Mouse (Mus musculus): ENCODE measurements around the gene Inka2. TPM values are rescaled to one million over a fixed set of nuclear protein-coding genes. Genes with fewer than 3 reads are reported as not detected.

The Inka2 gene
- polyA plus RNA-seq, 1 experiment from 2014 or later = 1.3 TPM

DNA sequence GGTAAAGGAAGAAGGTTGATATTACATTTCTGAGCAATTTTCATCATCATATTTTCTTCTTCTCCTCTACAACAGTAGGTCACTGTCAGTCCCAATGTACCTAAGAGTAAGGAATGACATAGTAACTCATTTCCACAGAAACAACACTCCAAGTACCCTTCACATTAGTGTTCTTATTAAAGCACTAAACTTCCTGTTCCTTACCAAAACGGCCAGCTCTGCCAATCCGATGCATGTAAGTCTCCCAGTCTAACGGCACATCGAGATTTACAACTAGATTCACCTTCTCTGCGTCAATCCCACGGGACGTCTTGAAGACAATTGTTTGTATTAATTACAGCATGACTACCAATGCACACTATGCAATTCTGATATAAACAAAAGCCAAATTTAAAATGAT, 24.1 kb upstream of the Inka2 start:
- ATAC-seq (ENCODE audit: low FRiP score, low read depth) = no peak
- Histone ChIP-seq H3K27me3 (no peaks in the 10 kb centered on the region), H3K9ac (replicated peaks) (no peak overlapping the region), H3K36me3 (peaks cover 57% of the 10 kb centered on the region), H3K4me2 (replicated peaks) (no peak overlapping the region), H3K4me1 (no peaks in the 10 kb centered on the region), H3K27ac (replicated peaks) (no peak overlapping the region), H3K9me3 (no peaks in the 10 kb centered on the region), H3K4me3 (no peak overlapping the region)
- WGBS = 96% methylated on average over 7 of the region's 7 CpGs

DNA sequence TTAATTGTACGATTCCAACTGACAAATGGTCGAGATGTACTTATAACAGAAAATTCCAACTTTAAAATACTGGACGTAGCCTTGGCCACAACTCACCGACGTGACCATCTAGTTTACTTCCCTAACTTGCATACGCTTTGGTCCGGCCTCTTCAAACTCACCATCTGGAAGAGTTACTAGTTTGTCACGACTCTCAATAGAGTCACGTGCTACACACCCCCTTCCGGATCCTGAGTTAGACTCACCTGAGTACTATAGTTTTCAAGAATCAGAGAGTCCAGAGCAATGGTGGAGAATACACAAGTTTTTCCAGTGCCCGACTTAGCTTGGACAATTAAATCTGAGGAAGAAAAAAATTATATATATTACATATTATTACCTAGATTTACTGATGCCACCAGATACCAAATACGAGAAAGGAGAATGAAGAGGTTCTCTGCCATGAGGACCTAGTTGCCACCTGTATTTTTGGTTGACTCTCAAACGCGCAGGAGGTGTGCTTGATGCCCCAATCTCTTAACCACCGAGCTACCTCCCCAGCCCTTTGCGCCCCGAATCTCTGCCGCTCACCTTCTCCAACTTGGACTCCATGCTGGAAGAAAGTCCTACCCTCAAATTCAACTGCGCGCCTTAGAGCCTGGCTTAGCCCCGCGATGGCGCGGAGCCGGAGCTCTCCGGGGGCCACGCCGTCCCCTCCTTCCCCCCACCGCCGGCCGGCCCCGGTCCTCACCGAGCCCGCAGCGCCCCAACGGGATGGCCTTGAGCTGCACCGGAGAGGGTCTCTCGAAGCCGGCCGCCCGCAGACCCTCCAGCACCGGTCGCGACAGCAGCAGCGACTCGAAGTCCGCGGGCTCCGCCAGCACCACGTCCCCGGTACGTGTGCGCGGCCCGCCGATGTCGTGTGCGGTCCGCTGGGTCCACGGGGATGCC, 17.7 kb upstream of the Inka2 start:
- Histone ChIP-seq H3K4me3 (peak overlapping the region; percentile 94), H3K4me2 (replicated peaks) (peak overlapping the region; percentile 64), H3K27me3 (no peaks in the 10 kb centered on the region), H3K27ac (replicated peaks) (peak overlapping the region; percentile 75), H3K4me1 (peaks cover 9% of the 10 kb centered on the region), H3K36me3 (peaks cover 25% of the 10 kb centered on the region; the same call in 1 of the 2 replicates), H3K9ac (replicated peaks) (peak overlapping the region; percentile 94), H3K9me3 (no peaks in the 10 kb centered on the region)
- ATAC-seq (ENCODE audit: low FRiP score, low read depth) = no peak; the same call in 1 of the 2 replicates
- 11% methylated on average over 58 of the region's 60 CpGs for WGBS

DNA sequence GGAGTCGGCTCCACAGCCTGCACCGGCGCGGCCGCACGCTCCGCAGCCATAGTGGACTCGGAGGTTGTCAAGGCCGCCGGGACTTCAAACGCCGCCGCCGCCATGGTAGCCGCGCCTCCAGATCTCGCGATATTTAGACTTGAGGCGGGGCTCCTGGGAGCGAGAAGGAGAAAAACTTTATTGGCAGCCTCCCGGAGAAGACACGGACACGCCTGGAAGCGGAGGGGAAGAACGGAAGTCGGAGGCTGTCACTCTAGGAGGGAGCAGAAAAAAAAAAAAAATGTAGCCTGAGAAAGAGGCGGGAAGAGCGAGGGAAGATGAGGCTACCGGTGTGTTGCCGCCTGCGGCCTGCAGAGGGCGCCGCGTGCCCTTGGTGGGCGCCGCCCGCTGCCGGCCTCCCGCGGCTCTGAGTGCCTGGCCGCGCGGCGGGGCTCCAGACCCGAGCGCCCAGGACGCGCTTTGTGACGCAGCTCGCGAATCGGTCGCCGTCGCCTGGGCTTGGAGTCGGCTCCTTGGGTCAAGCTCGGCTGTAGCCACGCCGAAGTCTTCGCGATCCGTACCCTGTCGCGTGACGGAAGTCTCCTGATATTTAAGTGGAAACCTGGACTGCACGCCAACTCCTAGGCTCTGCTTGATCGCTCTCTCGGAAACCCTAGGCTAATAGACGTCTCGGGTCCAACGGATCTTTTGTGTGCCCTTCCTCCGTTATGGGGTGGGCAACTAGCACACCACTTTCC, 16.9 kb upstream of the Inka2 start, which contains the start of gene Ddx20:
TSS of gene Ddx20 (minus strand) at position 251 of the 737 bp plus-strand sequence.
- Histone ChIP-seq H3K27me3 (no peaks in the 10 kb centered on the region), H3K36me3 (peaks cover 21% of the 10 kb centered on the region; the same call in 1 of the 2 replicates), H3K4me3 (peak within 1 kb of the TSS; percentile 94), H3K4me2 (replicated peaks) (peak within 1 kb of the TSS; percentile 64), H3K9ac (replicated peaks) (peak within 1 kb of the TSS; percentile 94), H3K27ac (replicated peaks) (peak within 1 kb of the TSS; percentile 75), H3K4me1 (peaks cover 9% of the 10 kb centered on the region), H3K9me3 (no peaks in the 10 kb centered on the region)
- under 1% methylated on average over 69 of the region's 72 CpGs for WGBS
- ATAC-seq (ENCODE audit: low FRiP score, low read depth) = peak; percentile 96

DNA sequence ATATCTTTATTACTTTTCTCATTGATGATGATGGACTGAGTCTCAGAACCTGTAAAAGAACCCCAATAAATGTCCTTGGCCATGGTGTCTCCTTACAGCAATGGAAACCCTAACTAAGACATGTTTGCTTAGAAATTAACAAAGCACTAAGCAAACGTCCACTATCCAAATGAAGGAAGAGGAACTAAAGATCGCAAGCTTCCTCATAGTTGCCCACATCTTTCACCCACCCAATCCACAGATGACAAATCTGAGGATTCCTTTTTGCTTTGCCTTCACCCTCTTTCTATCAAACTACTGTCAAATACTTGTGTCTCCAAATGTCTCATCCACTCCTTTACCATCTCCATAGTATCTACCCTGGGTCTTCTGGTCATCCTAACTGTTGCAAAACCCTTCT, 15.9 kb upstream of the Inka2 start:
- H3K9ac ChIP-seq (replicated peaks) = no peak overlapping the region
- WGBS = 89% methylated on average over 2 of the region's 2 CpGs

DNA sequence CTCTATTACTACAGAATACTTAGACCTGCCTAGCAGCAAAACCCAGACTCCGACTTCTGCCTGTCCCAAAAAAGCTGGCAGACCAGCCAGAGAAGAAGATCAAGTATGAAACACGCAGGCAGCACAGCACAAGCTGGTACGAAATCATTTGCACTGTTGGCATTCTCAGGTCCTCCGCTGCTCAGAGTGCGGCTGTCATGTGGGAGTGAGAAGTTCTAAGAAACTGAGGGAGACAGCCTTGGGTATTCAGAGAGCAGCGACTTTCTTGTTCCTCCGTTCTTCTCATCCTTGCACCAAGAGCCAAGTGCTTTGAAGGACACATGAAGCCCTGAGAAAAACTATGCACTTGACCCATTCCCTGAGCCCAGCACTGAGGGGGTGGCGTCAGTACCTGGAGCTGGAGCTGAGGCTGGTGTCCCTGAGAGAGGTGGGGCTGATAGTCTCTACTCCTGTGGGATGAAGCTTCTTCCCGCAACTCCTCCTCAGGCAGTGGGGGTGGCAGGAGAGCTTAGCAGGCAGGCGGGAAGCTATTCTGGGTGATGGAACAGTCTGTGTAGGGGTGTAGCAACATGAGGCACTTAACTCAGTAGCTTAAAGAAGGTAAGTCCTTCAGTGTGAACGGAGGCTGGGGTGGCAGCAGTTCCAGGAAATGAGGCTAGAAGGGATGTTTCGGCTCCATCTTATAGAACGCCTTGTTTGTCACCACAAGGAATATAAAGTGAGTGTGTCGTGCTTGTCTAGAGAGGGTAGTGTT, 10.9 kb upstream of the Inka2 start:
- H3K27me3 ChIP-seq = peaks cover 30% of the 10 kb centered on the region
- ATAC-seq (ENCODE audit: low FRiP score, low read depth) = no peak
- H3K4me2 ChIP-seq (replicated peaks) = no peak overlapping the region
- peaks cover 26% of the 10 kb centered on the region for H3K4me1 ChIP-seq
- H3K9ac ChIP-seq (replicated peaks) = no peak overlapping the region
- no peak overlapping the region for H3K27ac ChIP-seq (replicated peaks)
- no peak overlapping the region for H3K4me3 ChIP-seq
- no peaks in the 10 kb centered on the region for H3K36me3 ChIP-seq
- WGBS = 79% methylated on average over 14 of the region's 14 CpGs
- no peaks in the 10 kb centered on the region for H3K9me3 ChIP-seq

More for the DNA sequence above, 15.9 kb upstream of the Inka2 start:
- no peak for ATAC-seq (ENCODE audit: low FRiP score, low read depth)
- Histone ChIP-seq H3K27ac (replicated peaks) (no peak overlapping the region), H3K4me3 (no peak overlapping the region), H3K4me1 (peaks cover 9% of the 10 kb centered on the region), H3K36me3 (peaks cover 11% of the 10 kb centered on the region; the same call in 1 of the 2 replicates), H3K9me3 (no peaks in the 10 kb centered on the region), H3K4me2 (replicated peaks) (no peak overlapping the region), H3K27me3 (peaks cover 9% of the 10 kb centered on the region; the same call in 1 of the 2 replicates)

DNA sequence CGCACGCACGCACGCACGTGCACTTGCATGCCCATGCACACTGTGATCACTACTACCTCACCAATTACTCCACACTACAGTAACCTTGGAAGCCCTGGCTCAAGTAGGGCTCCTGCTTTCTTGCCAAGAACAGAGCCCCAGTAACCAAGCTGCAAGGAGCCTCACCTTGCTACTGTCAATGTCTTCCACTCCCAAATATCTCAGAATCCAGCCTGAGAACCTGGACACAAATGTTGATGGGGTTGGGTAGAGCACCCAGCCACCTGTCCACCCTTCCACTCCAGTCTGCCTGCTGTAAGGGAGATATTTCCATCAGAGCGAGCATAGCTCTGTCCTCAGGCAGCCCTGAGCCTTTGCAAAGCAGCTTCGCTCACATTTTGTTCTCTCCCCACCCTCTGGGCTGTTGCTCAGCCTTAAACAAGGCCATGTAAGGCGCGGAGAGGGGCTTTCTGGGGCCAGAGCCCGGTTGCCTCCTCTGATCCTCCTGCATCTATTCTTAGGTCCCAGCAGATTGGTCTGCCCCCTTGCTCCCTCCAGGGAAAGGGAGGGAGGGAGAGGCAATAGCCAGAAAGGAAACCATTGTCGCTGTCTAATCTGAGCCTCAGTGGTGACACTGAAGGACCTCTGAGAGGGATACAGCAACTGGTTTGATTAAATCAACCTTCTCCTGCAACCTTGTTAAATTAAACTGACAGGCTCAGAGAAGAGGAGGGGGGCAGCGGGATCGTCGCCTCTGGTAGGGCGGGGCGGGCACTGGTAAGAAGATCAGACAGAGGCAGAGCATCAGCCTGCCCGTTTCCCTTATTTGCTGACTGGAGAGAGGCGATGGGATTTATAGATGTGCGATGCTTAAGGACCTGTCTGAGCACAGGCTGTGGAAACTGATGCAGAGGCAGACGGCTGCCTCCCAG, 8.7 kb upstream of the Inka2 start:
- Histone ChIP-seq H3K27ac (replicated peaks) (peak overlapping the region; percentile 84), H3K4me3 (peak overlapping the region; percentile 6; the same call in 1 of the 2 replicates), H3K36me3 (no peaks in the 10 kb centered on the region), H3K4me2 (replicated peaks) (peak overlapping the region; percentile 40), H3K9me3 (no peaks in the 10 kb centered on the region), H3K9ac (replicated peaks) (peak overlapping the region; percentile 5; the same call in 1 of the 2 replicates), H3K27me3 (peaks cover 30% of the 10 kb centered on the region), H3K4me1 (peaks cover 26% of the 10 kb centered on the region)
- 18% methylated on average over 20 of the region's 20 CpGs for WGBS
- peak; percentile 91 for ATAC-seq (ENCODE audit: low FRiP score, low read depth)

DNA sequence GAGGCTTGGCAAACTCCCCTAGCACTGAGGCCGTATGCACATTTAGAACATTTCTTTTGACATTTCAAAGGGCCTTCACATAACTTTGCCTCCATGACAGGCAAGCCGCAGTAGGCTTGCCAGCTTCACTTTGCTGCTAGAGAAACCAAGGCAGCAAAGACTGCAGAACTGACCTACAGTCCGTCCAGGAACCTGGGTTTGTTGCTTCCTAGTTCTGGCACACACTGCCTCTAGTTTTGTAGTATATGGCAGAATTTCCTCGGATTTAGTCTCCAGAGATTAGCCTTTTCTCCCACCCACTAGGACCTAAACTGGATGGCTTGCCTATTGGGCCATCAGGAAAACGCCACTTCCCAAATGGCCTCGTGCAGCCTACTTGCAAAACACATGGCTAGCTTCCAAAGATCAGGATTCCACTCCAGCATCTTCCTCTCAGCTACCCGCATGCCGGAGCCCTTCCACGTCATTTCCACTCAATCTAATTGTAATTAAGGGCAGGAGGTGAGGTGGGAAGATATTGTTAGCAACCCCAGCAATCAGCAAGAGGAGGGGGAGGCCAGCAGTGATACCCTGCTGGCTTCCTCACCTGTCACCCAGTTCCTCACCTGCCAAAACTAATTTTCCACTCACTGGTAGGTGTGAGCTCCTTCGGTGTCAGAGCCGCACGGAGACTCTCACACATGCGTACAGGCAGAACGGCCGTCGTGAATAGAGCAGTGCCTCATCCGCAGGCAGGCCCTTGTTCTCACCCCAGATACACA, 7.8 kb upstream of the Inka2 start:
- Histone ChIP-seq H3K4me2 (replicated peaks) (peak overlapping the region; percentile 40), H3K36me3 (no peaks in the 10 kb centered on the region), H3K4me3 (peak overlapping the region; percentile 6; the same call in 1 of the 2 replicates), H3K27me3 (peaks cover 38% of the 10 kb centered on the region), H3K27ac (replicated peaks) (peak overlapping the region; percentile 84), H3K4me1 (peaks cover 26% of the 10 kb centered on the region), H3K9ac (replicated peaks) (peak overlapping the region; percentile 5; the same call in 1 of the 2 replicates), H3K9me3 (no peaks in the 10 kb centered on the region)
- WGBS = 61% methylated on average over 17 of the region's 17 CpGs
- no peak for ATAC-seq (ENCODE audit: low FRiP score, low read depth)

DNA sequence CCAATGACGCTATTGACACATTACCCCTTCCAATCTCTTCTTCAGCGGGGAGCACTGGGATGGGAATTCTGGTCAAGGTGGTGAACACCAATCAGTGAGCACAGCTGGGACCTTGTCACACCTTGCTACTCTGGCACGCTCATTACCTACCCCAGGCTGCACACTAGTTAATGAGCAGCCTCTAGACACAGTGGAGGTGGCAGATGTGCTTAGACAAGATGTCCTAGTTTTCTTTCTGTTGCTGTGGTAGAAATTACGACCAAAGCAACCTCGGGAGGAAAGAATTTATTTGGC, 7.3 kb upstream of the Inka2 start:
- no peak overlapping the region for H3K9ac ChIP-seq (replicated peaks)
- H3K36me3 ChIP-seq = no peaks in the 10 kb centered on the region
- H3K27ac ChIP-seq (replicated peaks) = peak overlapping the region; percentile 84; the same call in 1 of the 2 replicates
- peaks cover 43% of the 10 kb centered on the region for H3K27me3 ChIP-seq
- H3K4me3 ChIP-seq = no peak overlapping the region
- WGBS = 71% methylated on average over 5 of the region's 5 CpGs
- no peak overlapping the region for H3K4me2 ChIP-seq (replicated peaks)
- H3K9me3 ChIP-seq = no peaks in the 10 kb centered on the region
- ATAC-seq (ENCODE audit: low FRiP score, low read depth) = no peak
- peaks cover 26% of the 10 kb centered on the region for H3K4me1 ChIP-seq

DNA sequence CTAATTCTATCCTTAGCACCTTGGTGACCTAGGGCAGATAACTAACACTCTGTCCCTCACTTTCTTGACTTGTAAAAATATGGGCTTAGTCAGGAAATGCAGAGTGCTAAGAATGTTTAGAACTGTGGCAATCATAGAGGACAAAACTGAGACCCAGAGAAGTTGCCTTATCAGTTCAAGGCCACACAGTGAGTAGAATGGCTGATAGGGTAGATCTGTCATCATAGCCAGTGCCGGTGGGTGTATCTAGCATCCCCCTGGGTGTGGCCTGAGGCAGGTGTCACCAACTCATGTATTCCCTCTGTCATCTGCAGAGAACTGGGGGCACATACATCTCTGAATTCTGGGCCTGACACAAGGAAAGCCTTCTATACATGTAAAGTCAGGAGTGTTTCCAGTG, 6.1 kb upstream of the Inka2 start:
- no peaks in the 10 kb centered on the region for H3K36me3 ChIP-seq
- H3K4me3 ChIP-seq = no peak overlapping the region
- ATAC-seq (ENCODE audit: low FRiP score, low read depth) = no peak
- peaks cover 26% of the 10 kb centered on the region for H3K4me1 ChIP-seq
- H3K9ac ChIP-seq (replicated peaks) = no peak overlapping the region
- WGBS = 64% methylated on average over 1 of the region's 1 CpGs
- no peaks in the 10 kb centered on the region for H3K9me3 ChIP-seq
- no peak overlapping the region for H3K27ac ChIP-seq (replicated peaks)
- H3K27me3 ChIP-seq = peaks cover 48% of the 10 kb centered on the region
- H3K4me2 ChIP-seq (replicated peaks) = no peak overlapping the region

DNA sequence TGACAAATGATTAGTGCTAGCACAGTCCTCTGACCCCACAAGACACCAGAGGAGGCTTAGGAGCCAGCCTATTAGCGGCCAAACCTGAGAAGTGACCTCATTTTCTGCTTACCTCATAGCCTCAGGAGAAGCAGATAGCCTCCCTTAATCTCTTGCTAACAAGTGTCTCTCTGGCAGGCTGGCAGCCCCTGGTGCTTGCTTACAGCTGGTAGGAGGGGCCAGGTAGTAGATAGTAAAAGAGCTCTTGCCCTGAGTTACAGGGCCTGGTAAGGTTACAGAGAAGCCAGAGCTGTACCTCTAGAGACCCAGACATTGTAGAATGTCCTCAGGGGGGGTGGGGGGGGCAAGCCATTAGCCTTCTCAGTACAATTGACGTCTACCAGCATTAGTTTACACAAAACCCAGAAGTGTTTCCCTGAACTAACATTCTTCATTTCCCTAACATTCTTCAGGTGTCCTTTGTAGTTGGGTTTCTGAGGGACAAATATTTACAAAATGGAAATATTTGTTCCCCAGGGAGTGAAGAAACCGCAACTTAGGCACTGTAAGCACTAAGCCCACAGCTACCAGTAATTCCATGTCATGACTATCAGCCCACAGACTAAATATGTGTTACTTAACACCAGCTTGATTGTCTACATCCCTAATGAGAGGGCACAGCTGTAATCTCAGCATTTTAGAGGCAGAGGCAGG, 5.0 kb upstream of the Inka2 start:
- Histone ChIP-seq H3K9ac (replicated peaks) (no peak overlapping the region), H3K36me3 (no peaks in the 10 kb centered on the region), H3K4me1 (peaks cover 32% of the 10 kb centered on the region), H3K27me3 (peaks cover 45% of the 10 kb centered on the region), H3K4me3 (no peak overlapping the region), H3K27ac (replicated peaks) (no peak overlapping the region), H3K9me3 (no peaks in the 10 kb centered on the region), H3K4me2 (replicated peaks) (no peak overlapping the region)
- WGBS = 61% methylated on average over 3 of the region's 3 CpGs
- ATAC-seq (ENCODE audit: low FRiP score, low read depth) = no peak
